Mouse (Mus musculus): ENCODE measurements at regions not wholly inside any gene's neighbourhood (a gene's known extent, or its start where the extent isn't known, plus 50 kb on each side); places are given as distances from the start of the nearest gene placed in this dataset.

- 69% methylated on average over 3 of the region's 3 CpGs for WGBS
- Histone ChIP-seq H3K36me3 (ENCODE audit: control insufficient read depth, insufficient read depth, low read length) (no peaks in the 10 kb centered on the region), H3K4me1 (ENCODE audit: control insufficient read depth, insufficient read depth, insufficient read length, low read length) (no peaks in the 10 kb centered on the region), H3K27me3 (ENCODE audit: control insufficient read depth, insufficient read depth, low read length) (no peaks in the 10 kb centered on the region), H3K27ac (ENCODE audit: insufficient read depth, low read depth, low read length) (no peak overlapping the region), H3K4me3 (ENCODE audit: low read depth, low read length) (no peak overlapping the region)
- no peak for TF ChIP-seq CTCF (IDR thresholded peaks at IDR 0.05; ENCODE audit: extremely low read depth, insufficient read length, insufficient replicate concordance, low read depth, low read length)
- TF ChIP-seq POLR2A (IDR thresholded peaks at IDR 0.05; ENCODE audit: low read depth, low read length) = no peak
Observed at GRCm38 (mm10) chr9:118285481-118285880, 135.5 kb upstream of the Cmc1 start.

GRCm38 (mm10) chr9:118287606-118288005, 137.6 kb upstream of the Cmc1 start:
- Histone ChIP-seq H3K4me1 (ENCODE audit: control insufficient read depth, insufficient read depth, insufficient read length, low read length) (no peaks in the 10 kb centered on the region), H3K27ac (ENCODE audit: insufficient read depth, low read depth, low read length) (no peak overlapping the region), H3K4me3 (ENCODE audit: low read depth, low read length) (no peak overlapping the region), H3K27me3 (ENCODE audit: control insufficient read depth, insufficient read depth, low read length) (no peaks in the 10 kb centered on the region), H3K36me3 (ENCODE audit: control insufficient read depth, insufficient read depth, low read length) (no peaks in the 10 kb centered on the region)
- WGBS = 80% methylated on average over 9 of the region's 9 CpGs
- TF ChIP-seq CTCF (IDR thresholded peaks at IDR 0.05; ENCODE audit: extremely low read depth, insufficient read length, insufficient replicate concordance, low read depth, low read length) (no peak), POLR2A (IDR thresholded peaks at IDR 0.05; ENCODE audit: low read depth, low read length) (no peak)

- Histone ChIP-seq H3K36me3 (ENCODE audit: control insufficient read depth, insufficient read depth, low read length) (no peaks in the 10 kb centered on the region), H3K4me1 (ENCODE audit: control insufficient read depth, insufficient read depth, insufficient read length, low read length) (no peaks in the 10 kb centered on the region), H3K4me3 (ENCODE audit: low read depth, low read length) (no peak overlapping the region), H3K27ac (ENCODE audit: insufficient read depth, low read depth, low read length) (no peak overlapping the region), H3K27me3 (ENCODE audit: control insufficient read depth, insufficient read depth, low read length) (no peaks in the 10 kb centered on the region)
- 79% methylated on average over 10 of the region's 10 CpGs for WGBS
- no peak for TF ChIP-seq POLR2A (IDR thresholded peaks at IDR 0.05; ENCODE audit: low read depth, low read length)
- TF ChIP-seq CTCF (IDR thresholded peaks at IDR 0.05; ENCODE audit: extremely low read depth, insufficient read length, insufficient replicate concordance, low read depth, low read length) = no peak
Observed at GRCm38 (mm10) chr9:118292836-118293235, 142.9 kb upstream of the Cmc1 start.

GRCm38 (mm10) chr9:118294011-118294410, 144.0 kb upstream of the Cmc1 start:
- TF ChIP-seq CTCF (IDR thresholded peaks at IDR 0.05; ENCODE audit: extremely low read depth, insufficient read length, insufficient replicate concordance, low read depth, low read length) (no peak), POLR2A (IDR thresholded peaks at IDR 0.05; ENCODE audit: low read depth, low read length) (no peak)
- H3K4me1 ChIP-seq (ENCODE audit: control insufficient read depth, insufficient read depth, insufficient read length, low read length) = no peaks in the 10 kb centered on the region
- 77% methylated on average over 8 of the region's 8 CpGs for WGBS
- no peak overlapping the region for H3K27ac ChIP-seq (ENCODE audit: insufficient read depth, low read depth, low read length)
- H3K4me3 ChIP-seq (ENCODE audit: low read depth, low read length) = no peak overlapping the region
- H3K36me3 ChIP-seq (ENCODE audit: control insufficient read depth, insufficient read depth, low read length) = no peaks in the 10 kb centered on the region
- H3K27me3 ChIP-seq (ENCODE audit: control insufficient read depth, insufficient read depth, low read length) = no peaks in the 10 kb centered on the region

GRCm38 (mm10) chr9:118302785-118303384, 152.9 kb upstream of the Cmc1 start:
- no peaks in the 10 kb centered on the region for H3K4me1 ChIP-seq (ENCODE audit: control insufficient read depth, insufficient read depth, insufficient read length, low read length)
- WGBS = 69% methylated on average over 11 of the region's 11 CpGs
- no peaks in the 10 kb centered on the region for H3K36me3 ChIP-seq (ENCODE audit: control insufficient read depth, insufficient read depth, low read length)
- H3K4me3 ChIP-seq (ENCODE audit: low read depth, low read length) = no peak overlapping the region
- no peak overlapping the region for H3K27ac ChIP-seq (ENCODE audit: insufficient read depth, low read depth, low read length)
- TF ChIP-seq POLR2A (IDR thresholded peaks at IDR 0.05; ENCODE audit: low read depth, low read length) (no peak), CTCF (IDR thresholded peaks at IDR 0.05; ENCODE audit: extremely low read depth, insufficient read length, insufficient replicate concordance, low read depth, low read length) (no peak)
- H3K27me3 ChIP-seq (ENCODE audit: control insufficient read depth, insufficient read depth, low read length) = no peaks in the 10 kb centered on the region

- Histone ChIP-seq H3K4me1 (ENCODE audit: control insufficient read depth, insufficient read depth, insufficient read length, low read length) (no peaks in the 10 kb centered on the region), H3K27me3 (ENCODE audit: control insufficient read depth, insufficient read depth, low read length) (no peaks in the 10 kb centered on the region), H3K27ac (ENCODE audit: insufficient read depth, low read depth, low read length) (no peak overlapping the region), H3K36me3 (ENCODE audit: control insufficient read depth, insufficient read depth, low read length) (no peaks in the 10 kb centered on the region), H3K4me3 (ENCODE audit: low read depth, low read length) (no peak overlapping the region)
- no peak for TF ChIP-seq POLR2A (IDR thresholded peaks at IDR 0.05; ENCODE audit: low read depth, low read length)
- no peak for TF ChIP-seq CTCF (IDR thresholded peaks at IDR 0.05; ENCODE audit: extremely low read depth, insufficient read length, insufficient replicate concordance, low read depth, low read length)
- WGBS = 79% methylated on average over 18 of the region's 18 CpGs
Observed at GRCm38 (mm10) chr9:118318357-118319140, 159.5 kb upstream of the Eomes start.

GRCm38 (mm10) chr9:118323796-118324195, 154.2 kb upstream of the Eomes start:
- TF ChIP-seq POLR2A (IDR thresholded peaks at IDR 0.05; ENCODE audit: low read depth, low read length) (no peak), CTCF (IDR thresholded peaks at IDR 0.05; ENCODE audit: extremely low read depth, insufficient read length, insufficient replicate concordance, low read depth, low read length) (no peak)
- WGBS = 56% methylated on average over 12 of the region's 12 CpGs
- Histone ChIP-seq H3K4me1 (ENCODE audit: control insufficient read depth, insufficient read depth, insufficient read length, low read length) (no peaks in the 10 kb centered on the region), H3K27me3 (ENCODE audit: control insufficient read depth, insufficient read depth, low read length) (no peaks in the 10 kb centered on the region), H3K36me3 (ENCODE audit: control insufficient read depth, insufficient read depth, low read length) (no peaks in the 10 kb centered on the region), H3K4me3 (ENCODE audit: low read depth, low read length) (no peak overlapping the region), H3K27ac (ENCODE audit: insufficient read depth, low read depth, low read length) (no peak overlapping the region)

All from small intestine, adult 2 months (tissue).